Mouse (Mus musculus) kidney, adult 11 months (tissue): Measurements from ENCODE around the gene Cd164.

Source experiments
- DNase-seq: peaks from one replicate; pipeline ENCODE4 v3.0.0; 2022

The Cd164 gene

DNA sequence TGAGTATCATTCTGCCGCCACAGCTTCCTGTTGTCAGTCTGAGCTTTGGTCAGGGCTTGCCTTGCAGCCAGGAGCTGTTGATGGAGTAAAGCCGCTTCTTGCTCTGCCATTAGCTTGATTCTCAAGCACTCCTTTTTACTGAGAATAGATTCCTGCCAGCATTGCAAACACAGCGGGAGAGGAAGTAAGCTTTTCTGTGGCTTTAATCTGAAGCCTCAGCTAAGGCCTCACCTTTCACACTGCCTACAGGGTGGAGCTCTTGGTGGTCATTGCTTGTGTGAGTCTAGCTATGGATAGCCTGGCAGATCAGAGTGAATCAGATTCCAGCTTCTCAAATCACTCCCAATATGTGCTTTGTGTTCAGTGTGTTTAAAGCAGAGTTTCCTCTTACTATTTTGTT lies 33.1 kb downstream of the Cd164 start:
- no peak for DNase-seq

DNA sequence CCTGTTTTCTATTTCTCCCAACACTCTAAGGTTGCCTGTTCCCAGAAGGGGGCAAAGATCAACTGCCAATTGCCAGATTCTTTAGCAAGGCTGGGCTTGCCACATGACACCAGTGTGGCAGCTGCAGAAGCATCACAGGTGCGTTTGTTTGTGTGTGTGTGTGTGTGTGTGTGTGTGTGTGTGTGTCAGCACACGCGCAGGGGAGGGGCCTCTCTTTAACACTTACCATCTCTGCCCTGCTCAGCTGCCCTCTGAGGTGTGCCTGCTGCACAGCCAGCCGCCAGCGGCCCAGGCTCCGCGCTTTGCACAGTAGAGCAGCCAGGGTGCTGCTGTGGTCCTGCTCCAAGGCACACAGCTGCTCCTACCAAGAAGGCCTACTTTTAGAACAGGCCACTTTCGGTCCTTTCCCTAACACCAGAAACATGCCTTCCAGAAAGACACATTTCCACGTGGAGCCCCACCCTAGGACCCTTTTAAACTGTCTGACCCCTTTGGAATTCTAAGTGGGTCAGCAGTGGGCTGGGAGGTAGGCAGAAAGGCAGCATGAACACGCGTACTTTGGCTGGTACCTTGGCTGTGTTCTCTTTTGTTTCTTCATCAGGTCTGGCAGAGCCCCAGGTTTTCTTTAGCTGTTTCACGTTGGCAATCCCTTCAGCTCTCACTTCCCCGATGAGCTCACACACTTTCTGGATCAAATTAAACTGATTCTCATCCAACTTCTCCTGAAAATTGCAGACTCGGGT lies 33.8 kb downstream of the Cd164 start:
- DNase-seq = peak; percentile 83

GRCm38 (mm10) chr10:41553711-41554110 lies 34.5 kb downstream of the Cd164 start:
- DNase-seq = no peak

DNA sequence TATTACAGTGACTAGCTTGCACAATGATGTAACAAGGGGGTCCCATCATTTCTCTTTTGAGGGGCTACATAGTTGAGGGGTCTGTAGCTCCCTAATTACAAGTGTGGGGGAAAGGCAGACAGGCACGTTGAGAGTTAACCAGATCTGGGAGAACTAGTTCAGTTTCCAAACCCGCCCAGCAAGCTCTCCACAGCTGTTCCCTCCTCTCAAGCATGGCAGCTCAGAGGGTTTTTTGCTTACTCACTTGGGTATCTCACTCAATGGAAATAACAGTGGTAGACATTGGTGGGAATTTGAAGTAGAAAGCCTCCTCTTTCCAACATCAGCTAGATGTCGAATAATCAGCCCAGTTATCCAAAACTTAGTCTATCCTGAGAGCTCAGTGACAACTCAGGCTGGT lies 35.9 kb downstream of the Cd164 start:
- no peak for DNase-seq

DNA sequence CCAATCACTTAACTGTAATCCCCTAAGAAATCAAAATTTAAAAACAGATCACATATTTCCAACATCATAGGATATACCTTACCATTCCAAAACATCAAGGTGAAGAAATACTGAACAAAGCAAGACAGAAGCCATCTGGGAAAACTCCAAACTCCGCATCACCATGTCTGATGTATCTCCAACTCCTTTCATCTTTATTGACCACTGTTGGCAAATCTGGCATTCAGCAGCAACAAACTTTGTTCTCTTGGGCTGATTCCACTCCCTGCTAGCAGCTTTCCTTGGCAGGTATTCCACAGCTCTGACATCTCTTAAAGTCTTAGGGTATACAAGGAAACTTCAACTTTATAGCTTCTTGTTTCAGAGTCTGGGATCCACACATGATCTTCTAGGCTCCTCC lies 39.2 kb downstream of the Cd164 start:
- DNase-seq = no peak

GRCm38 (mm10) chr10:41561701-41562395 lies 42.6 kb downstream of the Cd164 start:
- DNase-seq = no peak

- no peak for DNase-seq
Observed at GRCm38 (mm10) chr10:41565141-41565540, 45.9 kb downstream of the Cd164 start.

DNA sequence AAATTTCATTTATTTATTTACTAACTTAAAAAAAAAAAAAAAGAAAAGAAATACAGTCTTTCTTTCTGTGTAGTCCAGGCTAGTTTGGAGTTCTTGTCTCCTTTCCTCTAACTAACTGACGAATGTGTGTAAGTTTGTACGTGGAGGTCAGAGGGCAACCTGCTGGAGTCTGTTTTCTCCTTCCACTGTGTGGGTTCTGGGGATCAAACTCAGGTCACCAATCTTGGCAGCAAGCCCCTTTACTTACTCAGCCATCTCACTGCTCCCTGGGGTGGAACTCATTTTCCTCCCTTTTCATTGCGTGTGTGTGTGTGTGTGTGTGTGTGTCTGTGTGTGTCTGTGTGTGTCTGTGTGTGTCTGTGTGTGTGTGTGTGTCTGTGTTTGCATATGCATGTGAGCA lies 49.1 kb downstream of the Cd164 start:
- peak; percentile 81 for DNase-seq

GRCm38 (mm10) chr10:41571065-41571464 lies 51.9 kb downstream of the Cd164 start:
- no peak for DNase-seq

DNA sequence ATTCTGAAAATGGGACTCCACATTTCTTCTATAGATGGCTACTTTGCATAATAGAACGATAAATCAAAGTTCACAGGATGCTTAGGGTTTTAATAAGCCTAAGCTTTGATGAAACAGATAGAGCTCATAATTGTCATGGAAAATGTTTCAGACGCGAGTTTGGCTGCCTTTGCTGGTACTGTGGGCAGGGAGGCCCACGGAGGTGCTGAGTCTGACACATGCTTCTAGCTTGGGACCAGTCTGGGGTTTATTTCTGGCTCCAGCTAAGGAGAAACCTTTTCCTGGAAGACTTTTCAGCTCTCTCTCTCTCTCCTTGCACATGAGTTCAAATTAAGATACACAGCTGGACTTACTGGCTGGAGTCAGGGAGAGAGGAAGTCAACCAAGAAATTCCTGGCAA lies 53.1 kb downstream of the Cd164 start:
- no peak for DNase-seq

DNA sequence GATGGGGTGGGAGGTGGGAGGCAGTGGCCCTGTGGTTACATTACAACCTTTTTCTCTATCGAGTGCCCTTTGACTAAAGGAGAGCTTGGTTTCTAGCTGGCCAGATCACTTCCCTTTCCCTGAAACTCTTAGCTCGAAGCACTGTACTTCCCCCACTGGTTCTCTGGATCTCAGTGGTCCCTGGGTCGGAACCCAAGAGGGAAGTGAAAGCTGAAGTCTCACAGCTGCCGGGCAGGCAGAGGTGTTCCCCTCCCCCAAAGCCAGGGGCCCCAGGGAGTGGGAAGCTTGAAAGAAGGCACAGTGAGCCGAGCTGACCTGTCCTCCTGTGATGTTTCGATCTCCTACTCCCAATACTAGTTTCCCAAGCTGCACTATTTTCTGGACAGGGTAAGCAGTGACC lies 54.0 kb downstream of the Cd164 start:
- no peak for DNase-seq

GRCm38 (mm10) chr10:41575451-41576327 lies 56.5 kb downstream of the Cd164 start:
- peak; percentile 44 for DNase-seq

DNA sequence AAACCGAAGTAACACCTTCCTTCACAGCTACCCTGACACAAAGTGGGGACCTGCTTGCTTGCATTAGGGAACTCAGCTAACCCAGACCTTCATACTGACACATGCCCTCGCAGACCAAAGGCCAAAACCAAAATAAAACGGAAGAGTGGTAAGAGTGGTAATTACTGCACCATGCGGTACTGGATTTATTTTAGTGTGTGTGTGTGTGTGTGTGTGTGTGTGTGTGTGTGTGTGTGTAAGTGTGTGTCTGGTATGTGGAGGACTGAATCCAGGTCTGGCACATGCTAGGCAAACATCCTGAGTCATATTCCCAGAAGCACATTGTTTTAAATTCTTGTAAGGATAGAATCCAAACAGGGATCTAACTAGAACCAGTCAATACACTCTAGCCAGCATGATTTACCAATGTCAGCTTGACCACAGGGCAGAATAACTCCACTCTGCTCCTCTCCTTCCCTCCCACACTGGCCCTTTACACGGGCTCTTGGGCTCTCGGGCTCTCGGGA lies 57.2 kb downstream of the Cd164 start:
- no peak for DNase-seq

- peak; percentile 61 for DNase-seq
Observed at GRCm38 (mm10) chr10:41578541-41578940, 59.3 kb downstream of the Cd164 start.

- DNase-seq = peak; percentile 35
Observed at GRCm38 (mm10) chr10:41580441-41580840, 61.2 kb downstream of the Cd164 start.
